Mouse (Mus musculus) cerebellum, adult 11 months (tissue): ENCODE data around the gene Gpr107.

Experiments
- DNase-seq: peaks from one replicate; pipeline ENCODE4 v3.0.0; 2022

Gpr107 gene

GRCm38 (mm10) chr2:31204677-31205076 lies 52.6 kb downstream of the Gpr107 start:
- DNase-seq, result no peak

GRCm38 (mm10) chr2:31206211-31206610 lies 54.1 kb downstream of the Gpr107 start:
- no peak for DNase-seq

- DNase-seq, result no peak
These were observed 54.8 kb downstream of the Gpr107 start for GRCm38 (mm10) chr2:31206882-31207281.

- DNase-seq, result no peak
These were observed 56.5 kb downstream of the Gpr107 start for GRCm38 (mm10) chr2:31208544-31209142.

- no peak for DNase-seq
These were observed 57.4 kb downstream of the Gpr107 start for GRCm38 (mm10) chr2:31209525-31209924.

GRCm38 (mm10) chr2:31210144-31210847 lies 58.2 kb downstream of the Gpr107 start:
- DNase-seq, result no peak

GRCm38 (mm10) chr2:31211204-31211603 lies 59.1 kb downstream of the Gpr107 start:
- no peak for DNase-seq

GRCm38 (mm10) chr2:31214211-31214796 lies 62.2 kb downstream of the Gpr107 start:
- DNase-seq, result no peak

GRCm38 (mm10) chr2:31218611-31219010 lies 66.5 kb downstream of the Gpr107 start:
- DNase-seq, result no peak

- no peak for DNase-seq
These were observed 67.4 kb downstream of the Gpr107 start for GRCm38 (mm10) chr2:31219470-31219869.

GRCm38 (mm10) chr2:31220844-31221243 lies 68.7 kb downstream of the Gpr107 start:
- DNase-seq, result no peak

GRCm38 (mm10) chr2:31221582-31221981 lies 69.5 kb downstream of the Gpr107 start:
- DNase-seq, result no peak

- no peak for DNase-seq
These were observed 76.7 kb downstream of the Gpr107 start for GRCm38 (mm10) chr2:31228768-31229311.

- peak; percentile 39 for DNase-seq
These were observed 87.1 kb downstream of the Gpr107 start for GRCm38 (mm10) chr2:31239203-31239696.

GRCm38 (mm10) chr2:31239833-31240232 lies 87.7 kb downstream of the Gpr107 start:
- no peak for DNase-seq

GRCm38 (mm10) chr2:31241639-31242038 lies 89.5 kb downstream of the Gpr107 start:
- DNase-seq, result no peak

GRCm38 (mm10) chr2:31244216-31244615 lies 92.1 kb downstream of the Gpr107 start:
- peak; percentile 33 for DNase-seq

GRCm38 (mm10) chr2:31245051-31245450 lies 92.9 kb downstream of the Gpr107 start:
- DNase-seq, result no peak

- DNase-seq, result peak; percentile 76
These were observed 93.5 kb downstream of the Gpr107 start, which contains the start of gene Ncs1 for GRCm38 (mm10) chr2:31245491-31246141. Gene Ncs1 (plus strand): TSS chr2:31245823.

- peak; percentile 46 for DNase-seq
These were observed 94.3 kb downstream of the Gpr107 start for GRCm38 (mm10) chr2:31246251-31246971.

- DNase-seq, result no peak
These were observed 96.7 kb downstream of the Gpr107 start for GRCm38 (mm10) chr2:31248856-31249255.

GRCm38 (mm10) chr2:31252167-31252566 lies 100.1 kb downstream of the Gpr107 start:
- DNase-seq, result no peak
